Mouse (Mus musculus) liver, postnatal 0 days (tissue): ENCODE results near the gene Wipf1.

Experiments used
- CTCF ChIP-seq: sonication (generic); IDR thresholded peaks from 2 replicates; pipeline ENCODE4 v1.5.1; 2016; ENCODE audit warnings: antibody characterized with exemption, low read depth
- EP300 ChIP-seq: IDR thresholded peaks from 2 replicates; pipeline ENCODE4 v1.6.1; 2016; ENCODE audit warnings: antibody characterized with exemption, low read depth, mild to moderate bottlenecking

GRCm38 (mm10) chr2:73401689-73402088 is 127.8 kb downstream of the Wipf1 start:
- TF ChIP-seq CTCF (no peak), EP300 (no peak)
